Mouse (Mus musculus) midbrain, embryonic 10.5 days (tissue): ENCODE data around the gene Esrrg. TPM values are rescaled to one million over a fixed set of nuclear protein-coding genes. Genes with fewer than 3 reads are reported as not detected.

Experiments used
- DNase-seq: peaks from one replicate; pipeline ENCODE4 v3.0.0-alpha.2; 2017; ENCODE audit warnings: low spot score
- H3K27ac ChIP-seq: fragments of 300-500 bp; sonication (generic); replicated peaks from 2 replicates; pipeline ENCODE4 v1.5.1; 2016; ENCODE audit warnings: mild to moderate bottlenecking
- H3K27me3 ChIP-seq: fragments of 300-500 bp; sonication (generic); 2 replicates; pipeline ENCODE4 v1.6.1; 2016; ENCODE audit warnings: low read depth, mild to moderate bottlenecking; ENCODE audit not compliant: poor library complexity, severe bottlenecking
- H3K36me3 ChIP-seq: fragments of 300-500 bp; sonication (generic); 2 replicates; pipeline ENCODE4 v1.6.1; 2016; ENCODE audit warnings: mild to moderate bottlenecking, moderate library complexity
- H3K4me1 ChIP-seq: fragments of 300-500 bp; sonication (generic); 2 replicates; pipeline ENCODE4 v1.6.1; 2016
- H3K4me3 ChIP-seq: fragments of 300-500 bp; sonication (generic); 2 replicates; pipeline ENCODE4 v1.5.1; 2016; ENCODE audit warnings: mild to moderate bottlenecking, moderate library complexity
- H3K9me3 ChIP-seq: fragments of 300-500 bp; sonication (generic); replicated peaks from 2 replicates; pipeline ENCODE4 v1.6.1; 2016; ENCODE audit warnings: mild to moderate bottlenecking
- WGBS: fragments of 180-500 bp; shearing (Covaris S2); methylation state at CpG from one replicate; pipeline ENCODE4 v1.1.7; 2016; 5-methylcytosine and 5-hydroxymethylcytosine counted together
- polyA plus RNA-seq: library from polyadenylated mRNA; unstranded; fragments of >200 nt; fragmentation: Nextera tagmentation; extraction: Ambion mirVana; gene quantifications from 2 replicates; pipeline ENCODE4 v1.2.1, GENCODE M21; 2016

The Esrrg gene
- polyA plus RNA-seq, 1 experiment from 2014 or later: 2.0 TPM

DNA sequence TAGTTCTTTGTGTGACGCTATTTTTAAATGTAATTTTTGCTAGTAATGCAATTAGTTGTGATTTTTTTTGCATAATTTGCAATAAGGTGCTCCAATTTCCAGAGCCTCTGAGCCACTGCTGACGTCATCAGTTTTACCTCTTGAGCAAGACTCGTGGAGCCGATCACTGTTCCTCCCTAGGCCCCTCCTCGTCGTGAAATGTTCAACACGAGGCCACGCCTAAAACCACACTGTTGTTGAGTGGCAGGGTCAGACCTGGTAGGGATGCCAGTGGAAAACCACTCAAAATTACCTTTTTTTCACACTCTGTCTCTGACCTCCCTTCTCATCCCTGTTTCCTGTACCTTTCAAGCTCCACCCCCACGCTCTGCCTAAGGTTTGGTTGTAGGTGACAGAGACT lies 282.7 kb downstream of the Esrrg start:
- Histone ChIP-seq H3K4me1 (no peaks in the 10 kb centered on the region), H3K4me3 (no peak overlapping the region), H3K27ac (no peak overlapping the region), H3K36me3 (no peaks in the 10 kb centered on the region), H3K9me3 (no peaks in the 10 kb centered on the region), H3K27me3 (no peaks in the 10 kb centered on the region)
- WGBS: 93% methylated on average over 9 of the region's 9 CpGs
- no peak for DNase-seq

- no peak overlapping the region for H3K4me3 ChIP-seq
Observed at GRCm38 (mm10) chr1:187895459-187895858, 286.9 kb downstream of the Esrrg start.

DNA sequence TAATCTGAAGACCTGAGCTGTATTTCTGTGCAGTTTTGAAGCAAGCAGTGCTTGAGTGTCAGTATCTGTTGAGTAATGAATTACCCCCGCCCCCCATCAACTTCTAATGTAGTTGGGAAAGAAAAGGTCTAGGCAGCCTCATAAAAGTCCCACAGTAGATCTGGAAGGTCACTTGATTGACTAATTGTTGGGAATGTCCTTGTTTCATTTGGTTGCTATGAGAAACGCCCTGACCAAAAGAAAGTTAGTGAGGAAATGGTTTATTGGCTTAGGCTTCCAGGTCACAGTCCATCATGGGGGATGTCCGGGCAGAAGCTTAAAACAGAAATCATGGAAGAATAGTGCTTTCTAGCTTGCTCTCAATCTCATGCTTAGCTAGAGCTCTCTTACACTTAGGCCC lies 287.7 kb downstream of the Esrrg start:
- no peak overlapping the region for H3K27ac ChIP-seq
- no peak overlapping the region for H3K4me3 ChIP-seq
- H3K36me3 ChIP-seq: no peaks in the 10 kb centered on the region
- no peaks in the 10 kb centered on the region for H3K27me3 ChIP-seq
- WGBS: 88% methylated on average over 3 of the region's 3 CpGs
- DNase-seq: no peak
- peaks cover 6% of the 10 kb centered on the region; the same call in 1 of the 2 replicates for H3K4me1 ChIP-seq
- H3K9me3 ChIP-seq: no peaks in the 10 kb centered on the region

More at GRCm38 (mm10) chr1:187895459-187895858, 286.9 kb downstream of the Esrrg start:
- 73% methylated on average over 1 of the region's 1 CpGs for WGBS
- no peaks in the 10 kb centered on the region for H3K27me3 ChIP-seq
- DNase-seq: no peak
- H3K27ac ChIP-seq: no peak overlapping the region
- H3K9me3 ChIP-seq: no peaks in the 10 kb centered on the region
- H3K36me3 ChIP-seq: no peaks in the 10 kb centered on the region
- peaks cover 6% of the 10 kb centered on the region; the same call in 1 of the 2 replicates for H3K4me1 ChIP-seq

- Histone ChIP-seq H3K36me3 (no peaks in the 10 kb centered on the region), H3K4me1 (peaks cover 6% of the 10 kb centered on the region; the same call in 1 of the 2 replicates), H3K27me3 (no peaks in the 10 kb centered on the region), H3K27ac (no peak overlapping the region), H3K9me3 (no peaks in the 10 kb centered on the region), H3K4me3 (no peak overlapping the region)
- no peak for DNase-seq
- WGBS: 95% methylated on average over 7 of the region's 7 CpGs
Observed at GRCm38 (mm10) chr1:187896910-187897309, 288.3 kb downstream of the Esrrg start.

- WGBS: 65% methylated on average over 4 of the region's 4 CpGs
- H3K27ac ChIP-seq: no peak overlapping the region
- peaks cover 6% of the 10 kb centered on the region; the same call in 1 of the 2 replicates for H3K4me1 ChIP-seq
- DNase-seq: no peak
- H3K9me3 ChIP-seq: no peaks in the 10 kb centered on the region
- no peaks in the 10 kb centered on the region for H3K27me3 ChIP-seq
- H3K4me3 ChIP-seq: no peak overlapping the region
- no peaks in the 10 kb centered on the region for H3K36me3 ChIP-seq
Observed at GRCm38 (mm10) chr1:187899541-187899940, 290.9 kb downstream of the Esrrg start.

DNA sequence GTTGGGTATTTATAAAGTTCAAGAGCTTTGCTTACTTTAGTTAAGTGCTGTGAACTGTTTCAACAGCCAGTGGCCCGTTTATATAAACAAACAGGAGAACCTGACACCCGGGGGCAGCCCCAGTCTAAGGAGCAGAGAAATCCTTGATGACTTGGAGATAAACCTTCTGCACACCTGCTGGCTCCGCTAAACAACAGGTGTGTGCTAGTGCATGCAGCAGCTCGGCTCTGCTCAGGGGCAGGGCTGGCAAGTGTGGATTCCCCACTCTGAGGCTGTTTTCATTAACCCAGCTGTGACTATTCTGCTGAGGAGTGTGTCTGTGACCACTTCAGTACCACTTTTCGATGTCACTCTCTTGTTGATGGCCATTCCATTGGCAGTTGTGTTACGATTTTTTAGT lies 292.2 kb downstream of the Esrrg start:
- Histone ChIP-seq H3K9me3 (no peaks in the 10 kb centered on the region), H3K27me3 (no peaks in the 10 kb centered on the region), H3K36me3 (no peaks in the 10 kb centered on the region), H3K4me1 (peaks cover 6% of the 10 kb centered on the region; the same call in 1 of the 2 replicates), H3K27ac (no peak overlapping the region), H3K4me3 (no peak overlapping the region)
- WGBS: 69% methylated on average over 6 of the region's 6 CpGs
- no peak for DNase-seq

DNA sequence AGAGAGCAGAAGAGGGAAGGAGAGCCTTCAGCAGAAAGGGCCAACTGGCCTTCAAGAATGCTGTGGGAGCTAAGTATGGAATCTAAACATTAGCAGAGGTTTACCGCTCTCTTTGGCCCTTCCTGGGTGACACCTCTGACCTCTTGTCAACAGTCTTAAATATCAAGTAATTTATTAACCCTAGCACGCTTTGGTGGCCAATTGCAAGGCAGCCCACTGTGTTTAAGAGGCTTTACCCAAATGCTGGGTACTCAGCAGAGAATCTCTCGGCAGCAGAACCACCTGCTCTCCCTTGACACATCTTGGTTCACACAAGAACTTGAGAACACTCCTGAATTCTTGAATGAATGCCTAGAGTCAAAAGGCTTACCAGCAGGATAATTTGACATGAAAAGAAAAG lies 293.6 kb downstream of the Esrrg start:
- Histone ChIP-seq H3K4me1 (peaks cover 7% of the 10 kb centered on the region), H3K27me3 (no peaks in the 10 kb centered on the region), H3K4me3 (no peak overlapping the region), H3K27ac (no peak overlapping the region), H3K36me3 (no peaks in the 10 kb centered on the region), H3K9me3 (no peaks in the 10 kb centered on the region)
- DNase-seq: no peak
- WGBS: 62% methylated on average over 3 of the region's 3 CpGs

DNA sequence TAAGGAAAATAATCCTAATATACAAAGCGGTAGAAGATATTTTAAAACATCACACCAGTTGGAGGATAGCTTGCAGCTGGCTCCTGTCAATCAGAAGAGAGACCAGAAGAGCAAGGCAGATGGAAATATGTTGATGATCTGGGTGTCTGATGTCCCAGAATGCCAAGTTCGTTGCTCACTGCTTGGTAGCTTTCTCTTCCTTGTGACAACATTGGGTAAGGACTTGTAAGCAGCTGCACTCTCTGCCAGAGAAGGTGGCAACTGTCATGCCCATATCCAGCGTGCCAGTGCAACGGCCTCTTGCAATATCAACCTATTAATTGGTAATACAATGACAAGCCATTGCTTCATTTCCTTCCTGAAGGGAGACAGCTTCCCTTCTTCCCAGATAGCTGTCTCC lies 296.1 kb downstream of the Esrrg start:
- H3K4me3 ChIP-seq: no peak overlapping the region
- H3K9me3 ChIP-seq: no peaks in the 10 kb centered on the region
- no peak for DNase-seq
- no peak overlapping the region for H3K27ac ChIP-seq
- H3K36me3 ChIP-seq: no peaks in the 10 kb centered on the region
- H3K4me1 ChIP-seq: peaks cover 15% of the 10 kb centered on the region
- WGBS: 91% methylated on average over 4 of the region's 4 CpGs
- no peaks in the 10 kb centered on the region for H3K27me3 ChIP-seq

GRCm38 (mm10) chr1:187907407-187907806 lies 298.8 kb downstream of the Esrrg start:
- Histone ChIP-seq H3K4me1 (peaks cover 14% of the 10 kb centered on the region), H3K27me3 (no peaks in the 10 kb centered on the region), H3K36me3 (no peaks in the 10 kb centered on the region), H3K4me3 (no peak overlapping the region), H3K9me3 (no peaks in the 10 kb centered on the region), H3K27ac (peak overlapping the region; percentile 55; the same call in 1 of the 2 replicates)
- DNase-seq: no peak
- 63% methylated on average over 7 of the region's 7 CpGs for WGBS

- DNase-seq: peak; percentile 56
- no peaks in the 10 kb centered on the region for H3K36me3 ChIP-seq
- H3K9me3 ChIP-seq: no peaks in the 10 kb centered on the region
- WGBS: 1% methylated on average over 3 of the region's 3 CpGs
- H3K4me3 ChIP-seq: no peak overlapping the region
- no peaks in the 10 kb centered on the region for H3K27me3 ChIP-seq
- H3K4me1 ChIP-seq: peaks cover 14% of the 10 kb centered on the region
- H3K27ac ChIP-seq: peak overlapping the region; percentile 55
Observed at GRCm38 (mm10) chr1:187907871-187908270, 299.3 kb downstream of the Esrrg start.

DNA sequence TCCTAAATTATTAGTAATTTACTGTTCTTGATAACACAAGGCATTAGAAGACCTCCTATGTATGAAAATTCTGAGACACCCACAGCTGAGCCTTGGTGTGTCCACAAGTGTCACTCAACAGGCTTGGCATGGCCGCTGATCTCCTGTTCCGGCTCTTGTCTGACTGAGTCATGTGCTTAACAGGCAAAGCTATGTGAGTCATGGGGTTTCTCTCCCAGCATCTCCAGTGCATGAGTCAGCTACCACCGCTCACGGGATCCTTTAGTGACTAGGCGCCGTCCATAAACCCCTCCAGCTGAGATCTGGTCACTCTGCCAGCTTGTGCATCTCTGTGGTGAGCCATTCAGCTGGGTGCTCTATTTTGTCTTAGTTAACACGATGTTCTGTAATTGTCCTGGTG lies 302.1 kb downstream of the Esrrg start:
- no peaks in the 10 kb centered on the region for H3K27me3 ChIP-seq
- WGBS: 94% methylated on average over 7 of the region's 7 CpGs

GRCm38 (mm10) chr1:187911201-187911600 lies 302.6 kb downstream of the Esrrg start:
- no peaks in the 10 kb centered on the region for H3K36me3 ChIP-seq
- H3K4me3 ChIP-seq: no peak overlapping the region
- H3K27ac ChIP-seq: no peak overlapping the region
- 86% methylated on average over 6 of the region's 6 CpGs for WGBS
- H3K27me3 ChIP-seq: no peaks in the 10 kb centered on the region
- DNase-seq: no peak
- H3K4me1 ChIP-seq: peaks cover 14% of the 10 kb centered on the region
- no peaks in the 10 kb centered on the region for H3K9me3 ChIP-seq

More for the DNA sequence above, 302.1 kb downstream of the Esrrg start:
- DNase-seq: no peak
- no peaks in the 10 kb centered on the region for H3K9me3 ChIP-seq
- H3K36me3 ChIP-seq: no peaks in the 10 kb centered on the region
- H3K4me1 ChIP-seq: peaks cover 14% of the 10 kb centered on the region
- no peak overlapping the region for H3K4me3 ChIP-seq
- no peak overlapping the region for H3K27ac ChIP-seq

GRCm38 (mm10) chr1:187918303-187918702 lies 309.7 kb downstream of the Esrrg start:
- Histone ChIP-seq H3K9me3 (no peaks in the 10 kb centered on the region), H3K4me1 (peaks cover 4% of the 10 kb centered on the region), H3K27ac (no peak overlapping the region), H3K36me3 (no peaks in the 10 kb centered on the region), H3K4me3 (no peak overlapping the region), H3K27me3 (no peaks in the 10 kb centered on the region)
- no peak for DNase-seq
- 59% methylated on average over 6 of the region's 6 CpGs for WGBS

DNA sequence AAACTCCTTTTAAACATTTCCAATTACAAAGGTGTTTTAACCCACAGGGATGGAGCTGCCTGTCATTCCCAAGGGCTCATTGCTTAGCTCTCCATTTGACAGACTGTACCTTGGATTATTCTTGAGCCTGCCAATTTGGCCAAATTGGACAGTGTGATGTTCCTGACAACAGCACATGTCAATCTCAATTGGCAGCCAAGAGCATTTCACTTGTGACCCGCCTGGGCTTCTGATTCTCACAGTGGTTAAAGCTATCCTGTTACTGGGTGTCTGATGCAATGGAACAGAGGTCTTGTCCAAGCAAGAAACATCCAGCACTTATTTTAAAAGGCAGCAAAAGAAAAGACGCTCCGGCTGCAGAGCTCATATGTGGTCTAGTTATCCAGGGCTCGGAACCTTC lies 310.3 kb downstream of the Esrrg start:
- Histone ChIP-seq H3K27ac (no peak overlapping the region), H3K4me3 (no peak overlapping the region), H3K27me3 (no peaks in the 10 kb centered on the region), H3K4me1 (peaks cover 4% of the 10 kb centered on the region), H3K9me3 (no peaks in the 10 kb centered on the region), H3K36me3 (no peaks in the 10 kb centered on the region)
- WGBS: 93% methylated on average over 4 of the region's 4 CpGs
- DNase-seq: no peak
